Mouse (Mus musculus): ENCODE measurements around the gene Tmppe.

The Tmppe gene

GRCm38 (mm10) chr9:114394677-114395076 lies 6.2 kb upstream of the Tmppe start:
- DNase-seq (ENCODE audit: low spot score in 2 of 2): no peak

DNA sequence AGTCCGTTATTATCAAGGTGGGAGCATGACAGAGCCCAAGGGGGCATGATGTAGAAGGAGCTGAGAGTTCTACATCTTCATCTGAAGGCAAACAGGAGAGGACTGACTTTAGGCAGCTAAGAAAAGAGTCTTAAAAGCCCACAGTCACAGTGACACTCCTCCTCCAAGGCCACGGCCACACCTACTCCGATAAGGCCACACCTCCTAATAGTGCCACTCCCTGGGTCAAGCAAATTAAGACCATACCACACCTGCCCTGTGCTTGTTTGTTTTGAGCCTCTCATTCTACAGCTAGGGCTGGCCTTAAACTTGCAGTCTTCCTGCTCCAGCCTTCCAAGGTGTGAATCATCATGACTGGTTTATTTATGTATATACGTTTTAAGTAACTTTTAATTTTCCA lies 5.6 kb upstream of the Tmppe start:
- DNase-seq (ENCODE audit: low spot score in 2 of 2): no peak

DNA sequence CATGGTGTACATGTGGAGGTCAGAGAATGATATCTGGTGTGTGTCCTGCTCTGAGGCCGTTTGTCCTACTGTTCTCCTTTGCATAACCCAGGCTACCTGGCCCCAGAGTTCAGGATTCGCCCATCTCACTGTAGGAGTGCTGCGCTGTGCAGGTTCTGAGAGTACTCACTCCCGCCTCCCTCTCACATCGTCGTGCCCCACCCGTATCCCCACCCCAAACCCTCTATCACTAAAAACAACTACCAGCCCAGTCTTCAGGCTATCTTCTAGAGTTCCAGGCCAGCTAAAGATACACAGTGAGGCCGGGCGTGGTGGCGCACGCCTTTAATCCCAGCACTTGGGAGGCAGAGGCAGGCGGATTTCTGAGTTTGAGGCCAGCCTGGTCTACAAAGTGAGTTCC lies 1.2 kb upstream of the Tmppe start:
- DNase-seq (ENCODE audit: low spot score in 2 of 2): no peak

DNA sequence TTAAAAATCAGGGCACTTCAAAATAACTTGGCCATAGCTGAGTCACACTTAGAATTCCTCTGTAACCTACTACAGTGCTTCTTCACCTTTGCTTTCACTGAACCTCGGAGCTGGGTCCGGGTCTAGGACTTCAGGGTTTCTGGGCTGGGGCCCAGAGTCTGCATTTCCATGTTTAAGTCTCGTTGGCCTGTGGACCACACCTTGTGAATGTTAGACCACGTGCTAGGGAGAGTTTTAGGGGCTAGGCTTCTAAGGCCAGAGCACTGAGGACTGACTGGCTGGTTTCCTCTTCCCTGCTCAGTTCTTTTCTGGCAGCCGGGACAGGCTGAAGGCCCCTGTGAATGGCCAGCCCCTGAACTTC lies 337 bp upstream of the Tmppe start:
- peak in 1 of 2 experiments; percentile 15 for DNase-seq (ENCODE audit: low spot score in 2 of 2)

- no peak for DNase-seq (ENCODE audit: low spot score in 2 of 2)
These were observed 778 bp downstream of the Tmppe start for GRCm38 (mm10) chr9:114401685-114402080.

DNA sequence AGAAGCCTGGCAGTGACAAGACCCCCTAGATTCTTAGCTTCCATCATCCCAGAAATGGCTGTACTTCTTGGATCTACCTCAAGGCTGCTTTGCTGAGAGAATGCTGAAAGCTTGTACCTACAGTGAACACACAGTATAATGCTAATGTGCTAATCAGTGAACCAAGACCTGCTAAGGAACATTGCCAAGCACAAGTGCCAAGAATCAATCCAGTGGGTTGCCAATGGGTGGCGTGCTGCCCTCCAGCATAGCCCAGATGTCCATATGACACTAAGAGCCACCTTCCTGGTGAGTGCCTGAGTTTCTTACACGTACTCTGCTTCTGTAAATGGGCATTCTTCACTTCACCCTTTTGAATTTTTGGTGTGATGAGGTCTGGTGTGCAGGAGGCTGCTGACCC lies 6.8 kb downstream of the Tmppe start:
- DNase-seq (ENCODE audit: low spot score in 2 of 2): no peak

GRCm38 (mm10) chr9:114410313-114410862 lies 9.5 kb downstream of the Tmppe start:
- DNase-seq (ENCODE audit: low spot score in 2 of 2): no peak

GRCm38 (mm10) chr9:114411295-114411694 lies 10.4 kb downstream of the Tmppe start:
- no peak for DNase-seq (ENCODE audit: low spot score in 2 of 2)

GRCm38 (mm10) chr9:114412406-114412805 lies 11.5 kb downstream of the Tmppe start:
- DNase-seq (ENCODE audit: low spot score in 2 of 2): no peak

DNA sequence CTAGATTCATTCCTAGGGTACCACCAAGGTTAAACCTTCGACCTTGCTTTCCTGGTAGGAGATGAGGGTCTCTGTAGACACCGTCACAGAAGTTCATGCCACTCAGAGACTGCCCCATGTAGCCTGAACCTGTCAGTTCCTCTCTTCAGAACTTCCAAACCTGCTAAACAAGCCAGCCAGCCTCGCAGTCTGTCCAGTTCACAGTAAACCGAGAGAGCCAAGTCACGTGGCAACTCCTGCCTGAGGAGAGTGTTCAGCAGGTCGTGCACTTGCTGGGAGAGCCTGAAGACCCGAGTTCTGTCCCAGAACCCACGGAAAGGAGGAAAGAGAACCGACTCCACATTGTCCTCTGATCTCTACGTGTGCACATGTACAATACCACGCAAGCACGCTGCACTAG lies 13.0 kb downstream of the Tmppe start:
- peak; percentile 23 to 72 for DNase-seq (ENCODE audit: low spot score in 2 of 2)

- DNase-seq (ENCODE audit: low spot score in 2 of 2): peak in 1 of 2 experiments; percentile 39
These were observed 14.8 kb downstream of the Tmppe start for GRCm38 (mm10) chr9:114415701-114416100.

- DNase-seq (ENCODE audit: low spot score in 2 of 2): no peak
These were observed 16.0 kb downstream of the Tmppe start for GRCm38 (mm10) chr9:114416646-114417517.

DNA sequence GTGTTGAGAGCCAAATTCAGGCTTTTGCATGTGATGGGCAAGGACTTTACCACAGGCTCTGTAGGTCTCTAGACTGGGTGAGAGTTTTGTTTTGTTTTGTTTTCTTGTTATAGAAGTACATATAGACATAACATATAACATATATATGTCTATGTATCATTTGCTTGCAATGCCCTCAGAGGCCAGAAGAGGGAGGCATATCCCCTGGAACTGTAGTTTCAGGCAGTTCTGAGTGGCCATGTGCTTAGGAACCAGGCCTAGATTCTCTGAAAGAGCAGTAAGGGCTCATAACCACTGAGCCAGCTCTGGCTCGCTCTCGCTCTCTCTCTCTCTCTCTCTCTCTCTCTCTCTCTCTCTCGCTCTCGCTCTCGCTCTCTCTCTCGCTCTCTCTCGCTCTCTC lies 17.3 kb downstream of the Tmppe start:
- peak in 1 of 2 experiments; percentile 33 for DNase-seq (ENCODE audit: low spot score in 2 of 2)

DNA sequence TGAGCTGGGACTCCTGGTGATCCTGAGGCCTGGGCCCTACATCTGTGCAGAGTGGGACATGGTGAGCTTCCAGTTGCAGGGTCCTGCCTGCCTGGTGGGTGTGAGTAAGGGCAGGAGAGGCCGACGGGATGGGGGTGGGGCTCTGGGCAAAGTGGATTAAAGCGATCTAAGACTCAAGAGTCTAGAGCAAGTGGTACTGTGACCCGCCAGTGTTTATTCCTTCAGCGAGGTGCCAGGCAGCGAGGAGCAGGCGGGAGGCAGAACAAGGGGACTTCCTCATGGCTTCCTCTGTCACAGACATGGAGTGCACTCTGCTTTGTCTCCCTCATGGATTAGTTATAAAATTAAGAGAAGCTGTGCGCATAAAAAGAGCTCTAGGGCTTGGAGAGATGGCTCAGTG lies 19.5 kb downstream of the Tmppe start:
- no peak for DNase-seq (ENCODE audit: low spot score in 2 of 2)

GRCm38 (mm10) chr9:114421045-114421444 lies 20.1 kb downstream of the Tmppe start:
- DNase-seq (ENCODE audit: low spot score in 2 of 2): no peak

DNA sequence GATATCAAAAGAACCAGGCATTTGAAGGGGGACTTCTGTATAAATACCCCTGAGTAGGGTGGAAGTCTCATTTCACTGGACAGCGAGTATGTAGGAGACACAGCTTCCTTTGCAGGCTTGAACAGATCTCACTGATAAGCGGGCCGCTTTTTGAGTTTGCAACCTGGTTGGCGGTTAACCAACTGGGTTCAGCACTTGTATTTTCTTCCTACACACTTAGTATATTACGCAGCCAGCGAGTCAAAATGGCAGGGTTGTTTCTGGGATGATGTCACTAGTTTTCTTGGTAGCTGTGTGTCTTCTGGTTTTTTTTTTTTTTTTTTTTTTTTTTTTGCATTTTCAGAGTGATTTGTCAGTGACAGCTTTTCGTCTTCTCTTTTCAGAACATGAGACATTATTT lies 20.9 kb downstream of the Tmppe start:
- no peak for DNase-seq (ENCODE audit: low spot score in 2 of 2)

DNA sequence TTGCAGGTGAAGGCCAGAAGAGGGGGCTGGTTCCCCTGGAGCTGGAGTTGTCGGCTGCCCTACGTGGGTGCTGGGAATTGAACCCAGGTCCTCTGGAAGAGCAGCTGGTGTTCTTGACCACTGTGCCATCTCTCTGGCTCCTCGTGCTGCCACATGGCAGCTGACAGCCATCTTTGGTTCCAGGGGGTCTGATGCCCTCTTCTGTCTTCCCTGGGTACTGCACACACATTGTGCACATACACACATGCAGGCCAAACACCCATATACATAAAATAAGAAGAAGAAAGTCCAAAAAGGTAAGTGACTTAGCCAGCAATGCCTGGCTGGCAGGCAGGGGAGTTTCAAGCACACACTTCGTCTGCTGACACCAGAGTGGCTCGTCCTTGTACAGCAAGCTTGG lies 24.7 kb downstream of the Tmppe start:
- no peak for DNase-seq (ENCODE audit: low spot score in 2 of 2)

DNA sequence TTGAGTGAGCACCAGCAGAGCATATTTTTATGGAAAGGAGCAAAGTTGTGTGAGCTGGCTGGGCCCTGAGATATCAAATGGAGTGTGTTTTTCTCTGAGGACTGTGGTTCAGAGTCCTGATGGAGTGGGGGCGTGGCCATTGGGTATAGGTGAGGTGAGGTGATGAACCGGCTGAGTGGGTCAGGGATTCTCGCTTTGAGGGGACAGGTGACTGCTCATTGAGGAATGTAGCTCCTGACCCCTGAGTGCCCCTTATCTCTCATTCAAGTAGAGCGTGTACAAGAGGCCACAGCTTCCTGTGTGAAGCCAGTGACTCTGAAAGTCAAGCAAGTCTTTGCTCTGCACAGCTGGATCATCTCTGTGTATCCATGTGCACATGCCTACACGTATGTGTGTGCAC lies 25.3 kb downstream of the Tmppe start:
- no peak for DNase-seq (ENCODE audit: low spot score in 2 of 2)

GRCm38 (mm10) chr9:114427425-114427824 lies 26.5 kb downstream of the Tmppe start:
- no peak for DNase-seq (ENCODE audit: low spot score in 2 of 2)

- DNase-seq (ENCODE audit: low spot score in 2 of 2): no peak
These were observed 27.4 kb downstream of the Tmppe start for GRCm38 (mm10) chr9:114428103-114428834.

DNA sequence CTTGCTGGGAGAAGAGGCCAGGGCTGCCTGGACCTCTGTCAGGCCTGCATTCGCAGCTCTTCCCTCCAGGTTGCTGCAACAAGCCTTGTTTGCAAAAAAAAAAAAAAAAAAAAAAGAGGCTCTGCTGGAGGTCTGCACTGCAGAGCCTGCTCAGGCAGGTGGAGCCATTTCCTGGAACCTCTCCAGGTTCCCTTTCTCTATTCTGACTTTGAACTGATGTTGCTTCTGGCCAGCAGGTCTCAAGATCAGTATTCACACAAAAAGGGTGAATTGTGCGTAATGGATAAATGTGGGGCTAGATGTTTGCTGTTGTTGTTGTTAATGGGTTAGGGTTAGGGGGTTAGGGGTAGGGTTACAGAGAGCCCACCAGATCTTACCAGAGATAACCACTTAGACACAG lies 34.8 kb downstream of the Tmppe start:
- DNase-seq (ENCODE audit: low spot score in 2 of 2): no peak

- DNase-seq (ENCODE audit: low spot score in 2 of 2): peak; percentile 36 to 43
These were observed 39.6 kb downstream of the Tmppe start for GRCm38 (mm10) chr9:114440548-114440947.

GRCm38 (mm10) chr9:114442225-114442624 lies 41.3 kb downstream of the Tmppe start:
- DNase-seq (ENCODE audit: low spot score in 2 of 2): no peak
